Mouse (Mus musculus): ENCODE data around the gene Car11. TPM values are rescaled to one million over a fixed set of nuclear protein-coding genes. Genes with fewer than 3 reads are reported as not detected.

The Car11 gene
- total RNA-seq, 2 experiments from 2014 or later: 11.1 to 17.3 TPM

Other genes with a start within 250 kb of the Car11 start
- gene Ftl1, start 240.0 kb upstream of the Car11 start, total RNA-seq (2021): 100 to 1,000 TPM; 109 to 151 TPM
- gene Bax, start 232.9 kb upstream of the Car11 start, total RNA-seq (2021): 10 to 100 TPM; 14.2 to 16.6 TPM
- not detected for gene Tulp2, start 218.0 kb upstream of the Car11 start, total RNA-seq (2021)
- gene Gm45808, start 213.0 kb upstream of the Car11 start, total RNA-seq (2021): 1 to 10 TPM; 8.1 to 9.6 TPM
- gene Dhdh, start 211.0 kb upstream of the Car11 start, total RNA-seq (2021): 10 to 100 TPM; 22.6 to 22.9 TPM
- 10 to 100 TPM; 63.3 to 68.6 TPM for gene Nucb1, start 189.4 kb upstream of the Car11 start, total RNA-seq (2021)
- 10 to 100 TPM; 28.6 to 63.5 TPM for gene Ppp1r15a, start 173.6 kb upstream of the Car11 start, total RNA-seq (2021)
- gene Plekha4, start 173.5 kb upstream of the Car11 start, total RNA-seq (2021): 1 to 10 TPM; 5.2 to 5.3 TPM
- gene Hsd17b14, start 144.9 kb upstream of the Car11 start, total RNA-seq (2021): 1 to 10 TPM in 1 of 2 experiments, under 1 TPM in 1; 0.91 to 1.9 TPM
- 10 to 100 TPM; 95.0 to 98.1 TPM for gene Bcat2, start 129.7 kb upstream of the Car11 start, total RNA-seq (2021)
- not detected for gene Fgf21, start 84.4 kb upstream of the Car11 start, total RNA-seq (2021)
- not detected for gene Fut1, start 82.6 kb upstream of the Car11 start, total RNA-seq (2021)
- not detected for gene Izumo1, start 78.0 kb upstream of the Car11 start, total RNA-seq (2021)
- gene Rasip1, start 72.4 kb upstream of the Car11 start, total RNA-seq (2021): 1 to 10 TPM; 5.5 to 8.5 TPM
- 10 to 100 TPM; 17.6 to 18.7 TPM for gene Mamstr, start 59.9 kb upstream of the Car11 start, total RNA-seq (2021)
- gene Fut2, start 33.4 kb upstream of the Car11 start, total RNA-seq (2021): under 1 TPM in 1 of 2 experiments, not detected in 1; 0.11 TPM
- gene Ntn5, start 15.8 kb upstream of the Car11 start, total RNA-seq (2021): under 1 TPM; 0.14 to 0.26 TPM
- gene Sec1, start 5.4 kb upstream of the Car11 start, total RNA-seq (2021): under 1 TPM; 0.09 TPM
- gene Dbp, start 5.2 kb downstream of the Car11 start, total RNA-seq (2021): 10 to 100 TPM; 19.4 to 22.9 TPM
- gene Rpl18, start 15.6 kb downstream of the Car11 start, total RNA-seq (2021): 100 to 1,000 TPM; 442 to 461 TPM
- 10 to 100 TPM; 15.2 to 15.6 TPM for gene Sphk2, start 18.2 kb downstream of the Car11 start, total RNA-seq (2021)
- under 1 TPM in 1 of 2 experiments, not detected in 1; 0.18 TPM for gene Fam83e, start 21.4 kb downstream of the Car11 start, total RNA-seq (2021)
- not detected for gene Spaca4, start 26.0 kb downstream of the Car11 start, total RNA-seq (2021)
- gene Lmtk3, start 83.9 kb downstream of the Car11 start, total RNA-seq (2021): not detected
- not detected for gene Sult2b1, start 84.8 kb downstream of the Car11 start, total RNA-seq (2021)
- 10 to 100 TPM; 25.3 to 34.6 TPM for gene Cyth2, start 114.7 kb downstream of the Car11 start, total RNA-seq (2021)
- under 1 TPM in 1 of 2 experiments, not detected in 1; 0.28 TPM for gene Kcnj14, start 124.9 kb downstream of the Car11 start, total RNA-seq (2021)
- gene Grwd1, start 131.1 kb downstream of the Car11 start, total RNA-seq (2021): 10 to 100 TPM; 13.4 to 14.3 TPM
- gene Kdelr1, start 172.9 kb downstream of the Car11 start, total RNA-seq (2021): 10 to 100 TPM; 62.0 to 65.6 TPM
- under 1 TPM; 0.11 to 0.17 TPM for gene Grin2d, start 178.5 kb downstream of the Car11 start, total RNA-seq (2021)
- gene Syngr4, start 196.9 kb downstream of the Car11 start, total RNA-seq (2021): not detected
- 10 to 100 TPM; 56.7 to 59.4 TPM for gene Tmem143, start 197.1 kb downstream of the Car11 start, total RNA-seq (2021)
- 10 to 100 TPM in 1 of 2 experiments, 1 to 10 TPM in 1; 7.8 to 15.1 TPM for gene Emp3, start 221.6 kb downstream of the Car11 start, total RNA-seq (2021)
- gene Ccdc114, start 224.2 kb downstream of the Car11 start, total RNA-seq (2021): under 1 TPM; 0.18 to 0.21 TPM